Mouse (Mus musculus) liver (tissue): ENCODE measurements around the gene Wrap73.

Experiments used
- DNase-seq: peaks from one replicate; pipeline ENCODE4 v3.0.0-alpha.2; 2020; ENCODE audit warnings: mixed read lengths

Gene Wrap73

DNA sequence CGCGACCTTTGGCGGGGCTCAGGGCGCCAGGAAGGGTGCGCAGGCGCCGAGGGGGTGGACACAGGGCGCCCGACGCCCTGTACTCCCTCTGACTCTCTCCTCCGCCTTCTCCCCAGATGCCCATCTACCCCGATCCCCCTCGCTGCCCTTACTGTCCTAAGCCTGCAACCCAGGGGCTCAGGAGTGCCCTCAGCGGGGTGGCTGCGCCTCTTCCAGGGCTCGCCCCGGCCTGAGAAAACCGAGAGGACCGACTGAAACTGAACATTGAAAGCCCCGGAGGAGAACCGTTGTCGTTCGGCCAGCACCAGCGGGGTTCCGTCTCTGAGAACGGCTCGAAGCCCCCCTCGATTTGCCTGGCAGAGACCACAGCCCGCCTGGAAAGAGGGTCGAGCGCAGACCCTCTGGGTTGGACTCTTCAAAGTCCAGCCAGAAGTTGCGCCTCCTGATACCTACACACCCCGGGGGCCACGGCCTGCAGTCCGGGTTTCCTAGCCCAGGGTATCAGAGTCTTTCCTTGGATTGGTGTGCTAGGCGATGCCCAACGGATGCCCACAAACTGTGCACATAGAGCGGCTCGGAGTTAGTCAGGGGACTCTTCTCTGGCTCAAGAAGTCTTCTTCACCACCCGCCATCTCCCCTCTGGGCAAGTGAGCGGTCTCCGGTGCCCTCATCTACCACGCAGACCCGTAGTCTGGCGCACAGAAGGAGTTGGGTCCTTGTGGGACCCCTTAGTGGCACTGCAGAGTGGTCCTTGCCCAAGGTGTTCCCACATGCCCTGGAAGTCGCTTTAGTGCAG is 1.8 kb upstream of the Wrap73 start:
- DNase-seq = no peak

- DNase-seq = no peak
These were observed 934 bp upstream of the Wrap73 start for GRCm38 (mm10) chr4:154141009-154141867.

- no peak for DNase-seq
These were observed 2.5 kb downstream of the Wrap73 start for GRCm38 (mm10) chr4:154144712-154145111.

- DNase-seq = no peak
These were observed 4.2 kb downstream of the Wrap73 start for GRCm38 (mm10) chr4:154146342-154146741.

DNA sequence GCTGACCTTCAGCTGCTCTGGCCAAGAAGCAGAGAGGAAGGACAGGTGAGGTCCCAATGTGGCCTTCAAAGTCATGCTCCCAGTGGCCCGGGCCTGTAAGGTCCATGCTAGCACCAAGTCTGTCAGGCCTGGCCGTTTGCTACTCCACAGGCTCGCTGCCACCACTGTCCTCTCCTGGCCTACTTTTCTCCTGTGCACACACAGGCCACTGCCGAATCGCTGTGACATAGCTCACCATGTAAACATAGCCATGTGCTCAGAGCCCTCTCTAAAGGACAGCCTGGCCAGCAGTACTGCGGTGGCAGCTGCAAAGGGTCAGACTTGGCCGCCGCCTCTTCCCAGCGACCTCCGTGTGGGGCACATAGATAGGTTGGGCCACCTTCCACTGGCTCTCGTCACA is 11.9 kb downstream of the Wrap73 start:
- no peak for DNase-seq

DNA sequence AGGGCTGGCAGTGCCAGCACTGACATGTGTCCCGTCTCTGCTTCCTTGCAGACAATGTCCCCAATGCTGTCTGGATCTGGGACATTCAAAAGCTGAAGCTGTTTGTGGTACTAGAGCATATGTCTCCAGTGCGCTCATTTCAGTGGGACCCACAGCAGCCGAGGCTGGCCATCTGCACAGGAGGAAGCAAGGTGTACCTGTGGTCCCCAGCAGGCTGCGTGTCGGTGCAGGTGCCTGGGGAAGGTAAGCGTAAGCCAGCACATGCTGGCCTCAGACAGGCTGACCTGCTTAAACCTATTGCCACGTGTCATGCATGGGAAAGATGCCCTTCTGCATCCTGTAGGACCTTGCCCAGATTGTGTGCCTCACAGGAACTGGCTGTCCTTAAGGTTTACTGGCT is 13.9 kb downstream of the Wrap73 start:
- DNase-seq = no peak

DNA sequence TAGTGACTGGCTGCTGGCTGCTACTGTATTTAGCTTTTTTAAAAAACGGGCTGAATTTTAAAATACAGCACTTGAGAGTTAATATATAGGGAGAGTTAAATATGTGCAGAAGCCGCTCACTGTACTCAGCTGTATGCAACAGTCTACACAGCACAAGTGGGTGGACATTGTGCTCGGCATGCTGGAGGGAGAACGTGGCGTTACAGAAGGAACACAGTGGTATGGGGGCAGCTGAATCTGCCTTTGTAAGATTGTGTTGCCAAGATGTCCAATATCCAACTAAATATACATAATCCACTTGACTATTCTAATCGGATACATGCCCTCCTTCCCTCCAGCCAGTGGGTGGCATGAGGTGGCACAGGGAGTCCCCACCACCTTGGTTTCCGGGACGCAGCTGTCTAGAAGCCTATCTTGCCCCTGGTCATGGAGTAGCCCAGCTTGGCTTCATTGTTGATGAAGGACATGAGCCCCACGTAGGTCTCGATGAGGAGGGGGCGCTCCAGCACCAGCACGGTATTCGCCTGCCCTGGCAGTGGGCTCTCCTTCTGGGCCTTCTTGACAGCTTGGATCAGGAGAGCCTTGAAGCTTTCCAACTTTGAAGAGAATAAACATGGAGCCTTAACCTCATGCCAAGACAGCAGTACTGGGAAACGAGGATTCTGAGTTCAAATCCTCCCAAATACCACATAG is 15.9 kb downstream of the Wrap73 start:
- no peak for DNase-seq

DNA sequence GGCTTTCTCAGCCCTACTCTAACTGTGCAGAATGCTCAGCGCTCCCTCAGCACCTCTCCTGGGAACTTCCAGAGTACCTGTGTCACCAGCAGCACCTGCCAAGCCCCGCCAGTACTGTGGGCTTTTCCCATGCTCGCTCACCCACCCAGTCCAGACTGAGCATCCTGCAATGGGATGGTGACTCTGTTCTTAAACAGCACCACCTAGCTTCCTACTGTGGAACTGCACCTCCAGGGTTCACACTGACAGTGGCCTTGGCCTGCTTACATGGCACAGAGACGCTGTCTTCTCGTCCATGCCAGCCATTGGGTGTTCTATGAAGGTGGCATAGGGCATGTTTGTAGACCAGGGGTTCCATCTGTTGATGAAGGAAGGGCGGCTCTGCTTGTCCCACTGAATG is 16.8 kb downstream of the Wrap73 start:
- peak; percentile 89 for DNase-seq

DNA sequence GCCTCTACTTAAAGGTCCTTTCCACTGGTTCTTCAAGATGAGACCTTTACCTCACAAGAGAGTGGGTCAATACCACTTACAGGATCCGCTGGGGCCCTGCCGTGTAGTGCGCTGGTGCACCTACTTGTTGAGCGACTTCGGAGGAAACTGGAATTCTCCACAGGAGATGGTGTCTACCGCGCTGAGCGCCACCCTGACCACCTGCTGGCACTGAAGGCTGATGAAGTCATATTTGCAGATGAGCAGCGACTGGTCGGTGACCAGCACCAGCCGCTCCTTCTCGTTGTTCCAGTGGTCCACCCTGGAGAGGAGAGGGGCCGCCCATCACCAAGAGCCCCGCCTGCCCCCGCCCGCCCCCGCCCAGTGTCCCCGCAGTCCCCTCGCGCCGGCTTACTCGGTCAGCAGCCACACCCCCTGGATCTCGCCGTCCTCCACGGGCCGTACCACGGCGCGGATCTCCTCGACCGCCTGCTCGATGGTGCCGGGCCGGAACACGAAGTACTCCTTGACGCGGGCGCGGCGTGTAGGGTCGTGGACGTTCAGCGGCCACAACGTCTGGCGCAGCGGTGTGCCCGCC is 17.9 kb downstream of the Wrap73 start:
- DNase-seq = peak; percentile 79

GRCm38 (mm10) chr4:154160538-154161390 is 18.6 kb downstream of the Wrap73 start, which contains the start of gene Tprgl:
Gene Tprgl (minus strand): TSS chr4:154160666.
- DNase-seq = peak; percentile 98

DNA sequence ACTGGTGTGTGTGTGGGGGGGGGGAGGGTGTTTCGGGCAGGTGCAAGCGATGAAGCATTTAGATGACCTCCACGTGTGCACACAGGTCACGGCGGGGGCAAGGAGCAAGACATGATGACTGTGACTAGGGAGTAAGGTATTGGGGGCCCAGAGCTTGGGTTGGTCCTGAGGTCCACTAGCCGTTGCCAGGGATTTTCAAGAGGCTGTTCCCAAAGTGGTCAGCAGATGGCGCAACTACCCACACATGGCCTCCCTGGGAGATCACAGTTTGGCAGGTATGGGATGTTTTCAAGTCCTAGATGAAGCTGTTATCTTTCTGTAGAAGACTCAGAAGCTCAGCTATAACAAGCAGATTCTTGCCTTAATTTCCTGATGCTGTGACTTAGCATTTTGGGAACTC is 21.1 kb downstream of the Wrap73 start:
- peak; percentile 80 for DNase-seq

- DNase-seq = peak; percentile 64
These were observed 24.9 kb downstream of the Wrap73 start for GRCm38 (mm10) chr4:154167053-154167452.

GRCm38 (mm10) chr4:154170021-154170420 is 27.8 kb downstream of the Wrap73 start:
- DNase-seq = no peak

DNA sequence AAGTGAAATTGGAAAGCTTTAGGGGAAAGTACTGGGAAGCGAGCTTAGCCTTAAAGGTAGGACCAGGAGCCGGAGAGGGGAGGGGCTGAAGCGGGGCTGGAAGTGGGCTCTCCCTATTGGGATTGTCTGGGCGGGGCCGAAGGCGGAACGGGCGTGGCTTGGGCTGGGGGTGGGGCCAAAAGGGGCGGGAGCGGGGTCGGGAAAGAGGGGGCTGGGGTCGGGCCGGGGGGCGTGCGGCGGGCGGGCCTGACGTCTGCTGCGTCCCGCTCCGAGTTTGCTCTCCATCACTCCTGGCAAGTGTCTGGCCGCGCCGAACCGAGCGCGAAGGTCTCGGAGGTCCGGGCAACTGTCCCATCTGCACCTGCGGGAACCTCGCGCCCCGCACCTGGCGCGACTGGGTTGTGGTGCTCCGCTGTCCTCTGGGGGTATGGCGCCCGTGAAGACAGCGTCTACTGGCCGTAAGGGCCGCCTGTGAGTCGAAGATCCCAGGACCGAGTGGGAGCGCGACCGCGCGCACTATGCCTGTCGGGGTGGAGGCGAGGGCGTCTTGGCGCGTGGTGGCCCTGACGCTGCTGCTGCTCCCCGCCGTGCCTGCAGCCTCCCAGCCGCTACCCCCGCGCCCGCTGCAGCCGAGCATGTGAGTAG is 28.5 kb downstream of the Wrap73 start, which contains the start of gene Megf6:
TSS of gene Megf6 (plus strand) at position 225 of the 645 bp plus-strand sequence.
- peak; percentile 65 for DNase-seq

DNA sequence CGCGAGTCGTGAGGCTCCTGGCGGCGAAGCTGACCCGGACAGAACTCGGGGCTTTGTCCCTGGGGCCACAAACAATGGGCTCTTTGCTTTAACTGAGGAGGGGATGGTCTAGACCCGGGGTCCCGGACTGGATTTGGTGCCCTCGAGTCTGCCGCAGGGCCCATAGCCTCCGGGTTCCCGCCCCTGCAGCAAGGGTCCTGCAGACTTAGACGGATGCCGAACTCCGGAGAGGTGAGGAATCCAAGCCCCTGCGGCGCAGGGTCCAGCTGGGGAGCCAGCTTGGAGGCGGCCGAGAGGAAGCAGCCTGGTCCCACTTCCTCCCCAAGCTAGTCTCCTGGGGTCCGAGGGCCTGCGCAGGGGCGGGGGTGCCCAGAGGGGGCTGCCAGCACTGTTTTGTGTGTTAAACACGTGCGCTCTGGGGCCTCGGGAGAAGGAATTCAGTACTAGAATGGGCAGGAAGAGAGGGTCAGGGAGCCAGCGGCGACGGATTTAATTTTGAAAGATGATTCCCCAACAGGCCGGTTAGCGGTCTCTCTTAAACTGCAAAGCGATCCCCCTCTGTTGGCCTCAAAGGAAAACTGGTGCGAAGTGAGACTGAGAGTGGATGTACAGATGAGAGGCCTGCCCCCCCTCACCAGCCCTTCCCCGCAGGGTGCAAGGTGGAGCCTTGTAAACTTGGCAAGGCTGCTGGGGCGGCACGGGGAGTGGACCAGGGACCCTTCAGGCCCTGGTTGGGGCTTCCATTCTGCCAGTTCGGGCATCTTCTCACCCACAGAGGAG is 29.2 kb downstream of the Wrap73 start:
- DNase-seq = no peak

DNA sequence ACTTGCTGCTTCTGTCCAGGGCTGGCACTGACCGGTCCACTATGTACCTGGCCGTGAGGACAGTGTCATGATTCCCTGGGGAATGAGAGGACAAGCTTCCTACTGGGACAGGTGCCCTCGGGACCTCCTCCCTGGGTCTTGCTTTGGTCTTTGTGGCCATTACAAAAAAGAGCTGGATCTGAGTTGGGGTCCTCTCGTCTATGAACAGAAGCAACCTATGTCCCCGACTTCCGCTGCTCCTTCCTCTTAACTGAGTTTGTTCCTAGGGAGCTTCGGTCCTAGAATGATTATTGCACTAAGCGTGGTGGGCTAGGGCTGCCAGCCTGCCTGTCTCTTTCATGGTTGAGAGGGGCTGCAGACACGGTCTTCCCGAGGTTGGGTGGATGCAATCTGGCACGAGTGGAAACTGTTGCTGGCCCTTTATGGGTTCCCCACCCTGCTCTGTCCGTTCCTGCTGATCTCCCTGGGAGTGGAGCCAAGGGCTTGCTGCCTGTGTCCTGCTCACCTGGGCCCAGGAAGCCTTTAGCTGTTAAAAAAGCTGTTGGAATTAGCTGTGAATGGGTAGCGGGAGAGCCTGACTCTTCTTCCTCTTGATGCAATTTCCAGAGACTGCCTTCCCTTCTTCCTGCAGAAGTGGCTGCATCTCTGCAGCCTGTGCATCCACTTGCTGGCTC is 29.9 kb downstream of the Wrap73 start:
- no peak for DNase-seq

DNA sequence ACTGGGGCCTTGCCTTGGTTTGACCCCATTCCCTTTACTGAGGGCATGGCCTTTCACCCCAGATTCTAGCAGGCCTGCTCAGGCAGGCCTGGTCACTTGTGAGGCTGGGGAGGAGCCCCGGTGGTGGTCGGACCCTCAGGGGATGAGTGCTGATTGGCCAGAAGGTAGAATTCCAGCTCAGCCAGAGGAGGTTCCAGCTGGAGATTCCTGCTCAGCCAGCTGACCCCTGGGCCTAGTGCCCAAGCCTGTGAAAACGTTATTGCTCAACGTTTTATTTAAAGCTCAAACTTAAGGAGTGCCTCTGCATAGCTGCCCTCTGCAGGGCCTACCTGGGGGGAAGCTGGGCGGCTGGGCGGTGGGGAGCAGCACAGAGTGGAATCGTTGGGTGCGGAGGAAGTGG is 35.1 kb downstream of the Wrap73 start:
- no peak for DNase-seq

DNA sequence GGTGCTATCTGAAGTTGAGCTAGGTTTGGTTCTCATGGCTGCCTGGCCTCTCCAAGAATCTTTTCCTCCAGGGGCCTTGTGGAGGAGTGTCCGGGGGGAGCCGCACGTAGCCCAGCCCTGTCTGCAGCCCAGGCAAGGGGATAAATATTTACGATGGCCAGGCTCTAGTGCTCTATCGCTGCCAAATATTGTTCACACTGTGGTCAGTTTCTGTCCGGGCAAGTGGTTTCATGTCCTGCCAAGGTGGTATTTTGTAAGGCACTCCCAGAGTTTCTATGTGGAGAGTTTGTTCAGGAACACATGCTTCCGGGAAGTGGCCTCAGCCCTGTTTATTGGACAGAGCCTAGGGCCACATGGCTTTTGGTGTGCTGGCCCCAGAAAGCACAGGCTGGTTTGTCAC is 38.8 kb downstream of the Wrap73 start:
- no peak for DNase-seq

DNA sequence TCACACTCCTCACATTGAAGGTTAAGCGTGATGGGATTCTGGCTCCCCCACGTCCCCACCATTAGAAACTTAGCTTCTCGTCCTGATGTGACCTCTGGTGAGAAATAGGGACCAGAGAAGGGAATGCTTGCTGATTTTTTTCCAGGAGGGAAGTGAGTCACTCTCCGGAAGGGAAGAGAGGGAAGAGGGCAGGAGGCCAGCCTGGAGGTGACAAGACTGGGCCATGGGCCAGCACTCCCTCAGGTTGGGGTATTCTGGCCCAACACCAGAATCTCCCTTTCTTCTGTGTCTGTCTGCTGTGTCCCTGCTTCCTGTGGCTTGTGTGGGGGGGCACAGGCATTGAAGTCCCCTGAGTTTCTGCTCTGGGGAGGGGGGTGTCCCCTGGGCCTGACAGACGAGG is 41.4 kb downstream of the Wrap73 start:
- DNase-seq = no peak

- DNase-seq = no peak
These were observed 42.8 kb downstream of the Wrap73 start for GRCm38 (mm10) chr4:154185001-154185400.
